Mouse (Mus musculus): ENCODE measurements at regions not wholly inside any gene's neighbourhood (a gene's known extent, or its start where the extent isn't known, plus 50 kb on each side); places are given as distances from the start of the nearest gene placed in this dataset.

DNA sequence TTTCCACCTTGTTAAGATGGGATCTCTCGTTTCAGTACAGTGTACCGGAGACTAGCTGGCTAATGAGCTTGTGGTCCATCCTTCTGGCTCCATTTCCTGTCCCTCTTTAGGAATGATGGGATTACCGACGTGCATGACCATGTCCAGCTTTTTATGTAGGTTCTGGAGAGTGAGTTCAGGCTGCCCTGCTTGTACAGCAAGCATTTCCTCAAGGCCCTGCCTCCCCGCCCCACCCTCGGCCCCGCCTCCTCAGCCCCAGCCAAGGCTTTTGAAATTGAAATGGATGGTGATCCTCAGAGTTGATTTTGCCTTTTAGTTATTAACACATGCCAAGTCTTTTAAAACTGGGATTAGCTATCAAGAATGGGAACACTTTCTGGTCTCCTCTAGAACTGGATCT, 190.8 kb downstream of the Otor start:
- TF ChIP-seq CTCF (IDR thresholded peaks at IDR 0.05; ENCODE audit: low read depth): no peak
- H3K4me3 ChIP-seq (ENCODE audit: low read length): no peak overlapping the region
- no peak overlapping the region for H3K9ac ChIP-seq (replicated peaks; ENCODE audit: low read length)
- ATAC-seq (no peak), DNase-seq (ENCODE audit: low spot score) (no peak)
- 49% methylated on average over 7 of the region's 7 CpGs for WGBS
- H3K27me3 ChIP-seq (ENCODE audit: insufficient read depth, low read length): no peaks in the 10 kb centered on the region
- no peak overlapping the region for H3K27ac ChIP-seq
- no peaks in the 10 kb centered on the region for H3K9me3 ChIP-seq (ENCODE audit: low read length)
- H3K4me1 ChIP-seq (ENCODE audit: insufficient read depth, low read length): no peaks in the 10 kb centered on the region
- H3K36me3 ChIP-seq (ENCODE audit: insufficient read depth, low read length): no peaks in the 10 kb centered on the region
- H3K4me2 ChIP-seq (ENCODE audit: low read depth, low read length): no peak overlapping the region

GRCm38 (mm10) chr2:143270826-143271225, 192.6 kb downstream of the Otor start:
- H3K4me3 ChIP-seq (ENCODE audit: low read length): no peak overlapping the region
- no peaks in the 10 kb centered on the region for H3K4me1 ChIP-seq (ENCODE audit: insufficient read depth, low read length)
- whole genome bisulfite sequencing: 76% methylated on average over 5 of the region's 5 CpGs
- H3K9ac ChIP-seq (replicated peaks; ENCODE audit: low read length): no peak overlapping the region
- no peaks in the 10 kb centered on the region for H3K9me3 ChIP-seq (ENCODE audit: low read length)
- H3K4me2 ChIP-seq (ENCODE audit: low read depth, low read length): no peak overlapping the region
- no peak for ATAC-seq
- no peak overlapping the region for H3K27ac ChIP-seq
- DNase-seq (ENCODE audit: low spot score): no peak
- no peaks in the 10 kb centered on the region for H3K27me3 ChIP-seq (ENCODE audit: insufficient read depth, low read length)
- H3K36me3 ChIP-seq (ENCODE audit: insufficient read depth, low read length): no peaks in the 10 kb centered on the region
- TF ChIP-seq CTCF (IDR thresholded peaks at IDR 0.05; ENCODE audit: low read depth): no peak

DNA sequence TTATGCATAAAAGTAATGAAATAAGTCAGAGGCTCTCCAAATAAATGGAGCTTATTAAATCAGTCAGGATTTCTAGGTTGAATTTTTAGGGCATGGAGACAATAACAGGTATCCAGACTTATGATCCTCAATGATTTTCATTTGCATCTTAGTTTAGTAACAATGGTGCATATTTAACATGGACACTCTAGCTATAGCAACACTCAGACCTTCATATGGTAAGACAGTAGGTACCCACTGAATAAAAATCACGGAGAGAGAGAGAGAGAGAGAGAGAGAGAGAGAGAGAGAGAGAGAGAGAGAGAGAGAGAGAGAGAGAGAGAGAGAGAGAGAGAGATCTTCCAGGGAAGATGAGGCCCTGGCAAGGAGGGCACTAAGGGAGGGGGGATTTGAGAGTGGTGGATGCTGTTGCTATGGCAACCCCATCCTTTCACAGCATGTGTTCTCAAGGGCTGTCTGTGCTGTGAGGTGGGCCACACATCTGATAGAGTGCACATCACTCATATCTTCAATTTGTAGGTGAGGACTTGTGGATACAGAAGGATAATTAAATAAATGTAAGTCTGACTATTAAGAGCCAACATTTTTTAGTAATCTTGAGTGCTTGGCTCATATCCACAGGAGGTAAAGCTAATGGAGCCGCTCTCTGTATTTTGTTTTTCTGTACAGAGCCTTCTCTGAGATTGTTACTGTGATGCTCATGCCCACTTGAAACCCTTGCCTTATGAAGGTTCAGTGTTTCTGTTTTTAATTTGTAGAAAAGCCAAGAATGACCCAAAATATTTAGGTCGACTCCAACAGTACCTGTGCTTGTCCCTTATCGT, 227.7 kb downstream of the Otor start:
- Histone ChIP-seq H3K36me3 (ENCODE audit: insufficient read depth, low read length) (no peaks in the 10 kb centered on the region), H3K9ac (replicated peaks; ENCODE audit: low read length) (no peak overlapping the region), H3K4me3 (ENCODE audit: low read length) (no peak overlapping the region), H3K4me2 (ENCODE audit: low read depth, low read length) (no peak overlapping the region), H3K9me3 (ENCODE audit: low read length) (no peaks in the 10 kb centered on the region), H3K27me3 (ENCODE audit: insufficient read depth, low read length) (no peaks in the 10 kb centered on the region), H3K4me1 (ENCODE audit: insufficient read depth, low read length) (peaks cover 5% of the 10 kb centered on the region; the same call in 1 of the 2 replicates), H3K27ac (peak overlapping the region; percentile 49; the same call in 1 of the 2 replicates)
- ATAC-seq (peak; percentile 89), DNase-seq (ENCODE audit: low spot score) (peak; percentile 80)
- WGBS: 52% methylated on average over 4 of the region's 4 CpGs
- no peak for TF ChIP-seq CTCF (IDR thresholded peaks at IDR 0.05; ENCODE audit: low read depth)

- ATAC-seq (0 out of 2 replicates have a peak, but pooled peaks have one; percentile 24), DNase-seq (ENCODE audit: low spot score) (no peak)
- Histone ChIP-seq H3K27ac (peak overlapping the region; percentile 49; the same call in 1 of the 2 replicates), H3K27me3 (ENCODE audit: insufficient read depth, low read length) (no peaks in the 10 kb centered on the region), H3K36me3 (ENCODE audit: insufficient read depth, low read length) (no peaks in the 10 kb centered on the region), H3K9me3 (ENCODE audit: low read length) (no peaks in the 10 kb centered on the region), H3K4me2 (ENCODE audit: low read depth, low read length) (no peak overlapping the region), H3K4me1 (ENCODE audit: insufficient read depth, low read length) (peaks cover 5% of the 10 kb centered on the region; the same call in 1 of the 2 replicates), H3K9ac (replicated peaks; ENCODE audit: low read length) (no peak overlapping the region), H3K4me3 (ENCODE audit: low read length) (no peak overlapping the region)
- 67% methylated on average over 2 of the region's 2 CpGs for WGBS
- TF ChIP-seq CTCF (IDR thresholded peaks at IDR 0.05; ENCODE audit: low read depth): no peak
Observed at GRCm38 (mm10) chr2:143306571-143306925, 228.3 kb downstream of the Otor start.

- no peak for TF ChIP-seq CTCF (IDR thresholded peaks at IDR 0.05; ENCODE audit: low read depth)
- Histone ChIP-seq H3K9ac (replicated peaks; ENCODE audit: low read length) (no peak overlapping the region), H3K4me1 (ENCODE audit: insufficient read depth, low read length) (no peaks in the 10 kb centered on the region), H3K36me3 (ENCODE audit: insufficient read depth, low read length) (no peaks in the 10 kb centered on the region), H3K4me3 (ENCODE audit: low read length) (no peak overlapping the region), H3K27me3 (ENCODE audit: insufficient read depth, low read length) (no peaks in the 10 kb centered on the region), H3K4me2 (ENCODE audit: low read depth, low read length) (no peak overlapping the region), H3K9me3 (ENCODE audit: low read length) (no peaks in the 10 kb centered on the region), H3K27ac (no peak overlapping the region)
- DNase-seq (ENCODE audit: low spot score): no peak
- ATAC-seq: no peak
Observed at GRCm38 (mm10) chr2:143325486-143325885, 220.5 kb upstream of the Pcsk2 start.

- Histone ChIP-seq H3K9ac (replicated peaks; ENCODE audit: low read length) (no peak overlapping the region), H3K27ac (no peak overlapping the region), H3K27me3 (ENCODE audit: insufficient read depth, low read length) (no peaks in the 10 kb centered on the region), H3K36me3 (ENCODE audit: insufficient read depth, low read length) (no peaks in the 10 kb centered on the region), H3K4me2 (ENCODE audit: low read depth, low read length) (no peak overlapping the region), H3K9me3 (ENCODE audit: low read length) (no peaks in the 10 kb centered on the region), H3K4me1 (ENCODE audit: insufficient read depth, low read length) (no peaks in the 10 kb centered on the region), H3K4me3 (ENCODE audit: low read length) (no peak overlapping the region)
- no peak for DNase-seq (ENCODE audit: low spot score)
- ATAC-seq: no peak
- TF ChIP-seq CTCF (IDR thresholded peaks at IDR 0.05; ENCODE audit: low read depth): no peak
Observed at GRCm38 (mm10) chr2:143332071-143332470, 213.9 kb upstream of the Pcsk2 start.

- H3K36me3 ChIP-seq (ENCODE audit: insufficient read depth, low read length): no peaks in the 10 kb centered on the region
- no peaks in the 10 kb centered on the region for H3K4me1 ChIP-seq (ENCODE audit: insufficient read depth, low read length)
- WGBS: 83% methylated on average over 5 of the region's 5 CpGs
- ATAC-seq: no peak
- no peaks in the 10 kb centered on the region for H3K9me3 ChIP-seq (ENCODE audit: low read length)
- no peak overlapping the region for H3K4me2 ChIP-seq (ENCODE audit: low read depth, low read length)
- no peaks in the 10 kb centered on the region for H3K27me3 ChIP-seq (ENCODE audit: insufficient read depth, low read length)
- no peak overlapping the region for H3K27ac ChIP-seq
- no peak overlapping the region for H3K4me3 ChIP-seq (ENCODE audit: low read length)
- no peak overlapping the region for H3K9ac ChIP-seq (replicated peaks; ENCODE audit: low read length)
- TF ChIP-seq CTCF (IDR thresholded peaks at IDR 0.05; ENCODE audit: low read depth): no peak
- no peak for DNase-seq (ENCODE audit: low spot score)
Observed at GRCm38 (mm10) chr2:143340364-143340763, 205.6 kb upstream of the Pcsk2 start.
